Mouse (Mus musculus) megakaryocyte, embryonic 14.5 days (primary cell): Measurements from ENCODE around the gene Zfp664.

Source experiments
- FLI1 ChIP-seq: IDR thresholded peaks from 2 replicates; pipeline ENCODE4 v1.6.1; 2012; ENCODE audit warnings: low read length, inconsistent platforms, mixed read lengths
- GATA1 ChIP-seq: IDR thresholded peaks from 3 replicates; pipeline ENCODE4 v1.6.1; 2012; ENCODE audit warnings: mixed read lengths, low read length, inconsistent platforms, borderline replicate concordance

DNA sequence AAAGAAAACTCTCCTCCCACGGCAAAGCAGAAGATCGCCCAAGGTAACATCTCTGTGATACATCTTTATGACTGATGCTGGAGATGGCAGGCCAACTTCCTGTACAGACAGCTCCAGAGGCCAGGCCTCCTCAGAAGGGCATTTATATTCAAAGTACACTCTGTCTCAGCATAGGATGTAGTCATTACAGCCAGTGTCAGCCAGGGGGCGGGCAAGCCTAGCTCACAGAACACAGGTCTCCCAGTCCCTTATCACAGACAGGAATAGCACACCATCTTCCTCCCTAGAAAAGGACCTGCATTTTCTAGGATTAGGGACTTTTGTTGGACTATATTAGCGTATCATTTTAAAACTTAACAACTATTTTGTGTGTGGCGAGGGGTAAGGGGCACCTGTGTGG is 46.4 kb downstream of the Zfp664 start:
- TF ChIP-seq GATA1 (no peak), FLI1 (no peak)
